15 mouse cellular contexts compared by ENCODE assay signal in genomic region chr16:95550496-95550895, GRCm38 (mm10).
"Had no signal": no experiment of that assay in that cellular context is flagged by ENCODE, and none has a peak within 500 bp of the region (broad histone marks: within the 10 kb centered on the region; RNA-seq: fewer than 3 reads in every experiment).

No protein-coding gene starts in this region.

- H3K4me1 ChIP-seq: liver, embryonic 13.5 days; midbrain, embryonic 13.5 days had no signal

- H3K4me2 ChIP-seq: kidney, embryonic 15.5 days; liver, embryonic 13.5 days; midbrain, embryonic 13.5 days; neural tube, embryonic 15.5 days had no signal

- H3K27ac ChIP-seq: kidney, embryonic 15.5 days; liver, embryonic 13.5 days; macrophage; midbrain, embryonic 13.5 days; neural tube, embryonic 15.5 days; stomach, postnatal 0 days had no signal

- H3K9ac ChIP-seq: kidney, embryonic 15.5 days; liver, embryonic 13.5 days; liver, postnatal 0 days; midbrain, embryonic 13.5 days; neural tube, embryonic 15.5 days had no signal

- DNase-seq: kidney, adult 2 months; kidney, postnatal 14 days; left cerebral cortex, postnatal 4 days; liver, embryonic 13.5 days; liver, postnatal 0 days; right cerebral cortex, adult 18-20 months; right cerebral cortex, postnatal 25 days; thymus, postnatal 4 days had no signal

- ATAC-seq: liver, postnatal 0 days; lung, postnatal 0 days; midbrain, embryonic 13.5 days had no signal

- H3K27me3 ChIP-seq: liver, embryonic 13.5 days; midbrain, embryonic 13.5 days; neural tube, embryonic 15.5 days had no signal

- H3K9me3 ChIP-seq: kidney, embryonic 15.5 days; liver, embryonic 13.5 days; midbrain, embryonic 13.5 days; neural tube, embryonic 15.5 days had no signal

- H3K36me3 ChIP-seq: kidney, embryonic 15.5 days; liver, embryonic 13.5 days; midbrain, embryonic 13.5 days; neural tube, embryonic 15.5 days had no signal

- H3K4me3 ChIP-seq: kidney, embryonic 15.5 days; liver, embryonic 13.5 days; midbrain, embryonic 13.5 days; myocyte; neural tube, embryonic 15.5 days had no signal
